8 mouse cellular contexts compared by ENCODE assay signal in genomic region chr9:65201381-65202164, GRCm38 (mm10). TPM values are rescaled to one million over a fixed set of nuclear protein-coding genes. Genes with fewer than 3 reads are reported as not detected.
A peak's percentile ranks its signal among the peaks of the same experiment; 100 is the strongest.
DNase-seq lines count a peak whose midpoint lies in the region; ATAC-seq lines count a peak whose summit lies in the region.

No protein-coding gene starts in this region.

- H3K4me3 ChIP-seq in embryonic facial prominence, embryonic 12.5 days = peak overlapping the region; percentile 33
- H3K4me3 ChIP-seq in limb, embryonic 11.5 days (ENCODE audit: low read depth, low read length) = peak overlapping the region; percentile 19; the same call in 1 of the 2 replicates
- peak overlapping the region; percentile 42 for H3K4me3 ChIP-seq in midbrain, embryonic 13.5 days (replicated peaks)

- peak; percentile 85 for ATAC-seq in embryonic facial prominence, embryonic 12.5 days (ENCODE audit: insufficient number of reproducible peaks, insufficient read depth, low FRiP score, low TSS enrichment)
- peak; percentile 84 for ATAC-seq in limb, embryonic 11.5 days (ENCODE audit: insufficient number of reproducible peaks, low FRiP score, low TSS enrichment, low read depth)
- peak; percentile 89 for ATAC-seq in midbrain, embryonic 13.5 days

- peak overlapping the region; percentile 49 for H3K4me2 ChIP-seq in embryonic facial prominence, embryonic 12.5 days (replicated peaks)
- peak overlapping the region; percentile 46; the same call in 1 of the 2 replicates for H3K4me2 ChIP-seq in limb, embryonic 11.5 days (ENCODE audit: low read depth, severe bottlenecking)
- H3K4me2 ChIP-seq in midbrain, embryonic 13.5 days (replicated peaks) = peak overlapping the region; percentile 57

- no peaks in the 10 kb centered on the region for H3K4me1 ChIP-seq in embryonic facial prominence, embryonic 12.5 days
- no peaks in the 10 kb centered on the region for H3K4me1 ChIP-seq in limb, embryonic 11.5 days (ENCODE audit: control insufficient read depth, insufficient read depth, low read length)
- H3K4me1 ChIP-seq in midbrain, embryonic 13.5 days (replicated peaks) = 0 out of 2 replicates have a peak, but pooled peaks cover 2% of the 10 kb centered on the region

- peak overlapping the region; percentile 40 for H3K9ac ChIP-seq in embryonic facial prominence, embryonic 12.5 days
- H3K9ac ChIP-seq in limb, embryonic 11.5 days (ENCODE audit: low read length) = peak overlapping the region; percentile 36; the same call in 1 of the 2 replicates
- peak overlapping the region; percentile 70 for H3K9ac ChIP-seq in midbrain, embryonic 13.5 days (replicated peaks)

- H3K9me3 ChIP-seq in embryonic facial prominence, embryonic 12.5 days = no peaks in the 10 kb centered on the region
- H3K9me3 ChIP-seq in limb, embryonic 11.5 days (ENCODE audit: control insufficient read depth, low read length) = no peaks in the 10 kb centered on the region
- H3K9me3 ChIP-seq in midbrain, embryonic 13.5 days = no peaks in the 10 kb centered on the region

- peak; percentile 84 for DNase-seq in 3134 (ENCODE audit: extremely low read depth, insufficient read length, low spot score)
- peak; percentile 86 for DNase-seq in adrenal gland, postnatal 25 days
- peak; percentile 89 to 93 for DNase-seq in heart, adult 18-20 months
- peak; percentile 87 for DNase-seq in kidney, adult 18-20 months
- DNase-seq in limb, embryonic 11.5 days (ENCODE audit: low spot score) = peak; percentile 82
- DNase-seq in spleen, adult 12 weeks (ENCODE audit: low spot score) = peak; percentile 72

- no peaks in the 10 kb centered on the region for H3K36me3 ChIP-seq in embryonic facial prominence, embryonic 12.5 days
- H3K36me3 ChIP-seq in limb, embryonic 11.5 days (ENCODE audit: control insufficient read depth, insufficient read depth, low read length) = no peaks in the 10 kb centered on the region
- no peaks in the 10 kb centered on the region for H3K36me3 ChIP-seq in midbrain, embryonic 13.5 days

- no peaks in the 10 kb centered on the region for H3K27me3 ChIP-seq in embryonic facial prominence, embryonic 12.5 days
- no peaks in the 10 kb centered on the region for H3K27me3 ChIP-seq in limb, embryonic 11.5 days (ENCODE audit: control insufficient read depth, insufficient read depth, low read length)
- no peaks in the 10 kb centered on the region for H3K27me3 ChIP-seq in midbrain, embryonic 13.5 days

- peak overlapping the region; percentile 78 for H3K27ac ChIP-seq in embryonic facial prominence, embryonic 12.5 days
- 0 out of 2 replicates have a peak overlapping the region, but pooled peaks have one; percentile 6 for H3K27ac ChIP-seq in limb, embryonic 11.5 days (replicated peaks; ENCODE audit: low read depth, low read length)
- peak overlapping the region; percentile 87 for H3K27ac ChIP-seq in midbrain, embryonic 13.5 days

- under 1% methylated on average over 18 of the region's 18 CpGs for WGBS in embryonic facial prominence, embryonic 12.5 days
- 1% methylated on average over 18 of the region's 18 CpGs for WGBS in limb, embryonic 11.5 days
- under 1% methylated on average over 18 of the region's 18 CpGs for WGBS in midbrain, embryonic 13.5 days

RNA-seq across cellular contexts. Expression of gene Parp16, which starts 6.4 kb away (rescaled TPM):
- total RNA-seq in adrenal gland, postnatal 25 days (2021) = 26.8 and 26.9 TPM in 2 replicates
- polyA plus RNA-seq in embryonic facial prominence, embryonic 12.5 days (2016; fragmentation: Nextera tagmentation; extraction: Ambion mirVana) = 7.1 and 7.2 TPM in 2 replicates
- total RNA-seq in heart, adult 18-20 months (2021) = 1 to 10 TPM; 2.3 to 2.9 TPM
- 7.2 and 8.2 TPM in 2 replicates for polyA plus RNA-seq in limb, embryonic 11.5 days (2014; fragmentation: Nextera tagmentation; extraction: Ambion mirVana)
- 4.8 and 5.6 TPM in 2 replicates for polyA plus RNA-seq in midbrain, embryonic 13.5 days (2015; fragmentation: Nextera tagmentation; extraction: Ambion mirVana)

Comparison
In these comparisons a context has a peak if more than half of its experiments do, and no peak if none do; other contexts are left out.
1. Peak in every context shown above with its lines: DNase-seq, ATAC-seq, H3K4me3 ChIP-seq and H3K27ac ChIP-seq.
2. H3K27ac ChIP-seq: peak in every context shown above with its lines; median percentile 87 in midbrain, embryonic 13.5 days; 78 in embryonic facial prominence, embryonic 12.5 days; 6 in limb, embryonic 11.5 days.